Mouse (Mus musculus): ENCODE measurements around the gene Dars2.

Dars2 gene

GRCm38 (mm10) chr1:161070352-161071271 is at the start of gene Dars2, which contains the start of gene Cenpl:
Gene Dars2 (minus strand): TSS chr1:161070658.
Gene Cenpl (plus strand): TSS chr1:161070713.
- in situ Hi-C loops (cut with MboI, MseI) = no loop called here

GRCm38 (mm10) chr1:161114591-161114990 is 44.1 kb upstream of the Dars2 start:
- in situ Hi-C loops (cut with MboI, MseI) = no loop called here

- in situ Hi-C loops (cut with MboI, MseI) = no loop called here
These were observed 38.8 kb upstream of the Dars2 start for GRCm38 (mm10) chr1:161109216-161109615.

GRCm38 (mm10) chr1:161103842-161104241 is 33.4 kb upstream of the Dars2 start:
- in situ Hi-C loops (cut with MboI, MseI) = no loop called here

- in situ Hi-C loops (cut with MboI, MseI) = no loop called here
These were observed 29.4 kb upstream of the Dars2 start for GRCm38 (mm10) chr1:161099721-161100405.

GRCm38 (mm10) chr1:161077243-161077642 is 6.8 kb upstream of the Dars2 start:
- in situ Hi-C loops (cut with MboI, MseI) = no loop called here

- in situ Hi-C loops (cut with MboI, MseI) = no loop called here
These were observed 5.8 kb upstream of the Dars2 start for GRCm38 (mm10) chr1:161076238-161076637.

GRCm38 (mm10) chr1:161071272-161071620 is 788 bp upstream of the Dars2 start:
- in situ Hi-C loops (cut with MboI, MseI) = no loop called here

- in situ Hi-C loops (cut with MboI, MseI) = no loop called here
These were observed 7.1 kb downstream of the Dars2 start for GRCm38 (mm10) chr1:161063351-161063750.

- in situ Hi-C loops (cut with MboI, MseI) = no loop called here
These were observed 13.3 kb downstream of the Dars2 start for GRCm38 (mm10) chr1:161057164-161057563.

GRCm38 (mm10) chr1:161046972-161047371 is 23.5 kb downstream of the Dars2 start:
- in situ Hi-C loops (cut with MboI, MseI) = loop anchor here (5.0 kb wide), 1 partner anchor 130 kb away; no protein-coding TSS in a partner anchor

- in situ Hi-C loops (cut with MboI, MseI) = no loop called here
These were observed 29.0 kb downstream of the Dars2 start for GRCm38 (mm10) chr1:161041261-161042020.

GRCm38 (mm10) chr1:161040855-161041254 is 29.6 kb downstream of the Dars2 start:
- in situ Hi-C loops (cut with MboI, MseI) = no loop called here

GRCm38 (mm10) chr1:161040426-161040770 is 30.1 kb downstream of the Dars2 start:
- in situ Hi-C loops (cut with MboI, MseI) = no loop called here

GRCm38 (mm10) chr1:161039741-161040425 is 30.6 kb downstream of the Dars2 start:
- in situ Hi-C loops (cut with MboI, MseI) = no loop called here

- in situ Hi-C loops (cut with MboI, MseI) = no loop called here
These were observed 31.3 kb downstream of the Dars2 start for GRCm38 (mm10) chr1:161038968-161039721.

- in situ Hi-C loops (cut with MboI, MseI) = no loop called here
These were observed 32.5 kb downstream of the Dars2 start for GRCm38 (mm10) chr1:161038004-161038403.

GRCm38 (mm10) chr1:161037599-161037998 is 32.9 kb downstream of the Dars2 start:
- in situ Hi-C loops (cut with MboI, MseI) = no loop called here

- in situ Hi-C loops (cut with MboI, MseI) = no loop called here
These were observed 33.4 kb downstream of the Dars2 start for GRCm38 (mm10) chr1:161037026-161037425.

- in situ Hi-C loops (cut with MboI, MseI) = no loop called here
These were observed 34.0 kb downstream of the Dars2 start for GRCm38 (mm10) chr1:161036411-161036841.
